Comparison of ENCODE assay signal across 8 mouse cellular contexts in the genomic region with DNA sequence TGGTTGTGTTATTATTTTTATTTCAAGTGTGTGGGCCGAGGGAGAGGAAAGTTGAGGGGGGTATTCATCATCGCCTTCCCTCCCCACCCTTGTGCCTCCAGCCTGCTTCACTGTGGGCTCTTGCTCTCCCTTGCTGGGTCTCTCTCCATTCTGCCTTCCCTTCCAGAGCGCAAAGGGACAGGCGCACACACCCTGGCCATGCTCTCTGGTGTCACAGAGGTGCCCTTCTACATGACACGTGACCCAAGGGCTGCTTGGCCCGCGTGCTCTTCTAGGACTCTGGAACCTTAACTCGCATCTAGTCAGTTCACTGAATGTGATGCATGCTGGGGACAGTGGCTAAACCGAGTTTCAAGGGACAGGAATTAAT. TPM values are rescaled to one million over a fixed set of nuclear protein-coding genes. Genes with fewer than 3 reads are reported as not detected.
DNase-seq lines count a peak whose midpoint lies in the region; ATAC-seq lines count a peak whose summit lies in the region.

No protein-coding gene starts in this region.

- peaks cover 9% of the 10 kb centered on the region for H3K4me1 ChIP-seq in embryonic facial prominence, embryonic 12.5 days
- no peaks in the 10 kb centered on the region for H3K4me1 ChIP-seq in intestine, embryonic 15.5 days (replicated peaks)
- H3K4me1 ChIP-seq in neural tube, embryonic 14.5 days (ENCODE audit: control insufficient read depth, insufficient read depth, low read length), result peaks cover 6% of the 10 kb centered on the region; the same call in 1 of the 2 replicates

- H3K36me3 ChIP-seq in embryonic facial prominence, embryonic 12.5 days, result no peaks in the 10 kb centered on the region
- H3K36me3 ChIP-seq in intestine, embryonic 15.5 days, result no peaks in the 10 kb centered on the region
- H3K36me3 ChIP-seq in neural tube, embryonic 14.5 days (ENCODE audit: control insufficient read depth, insufficient read depth, low read length), result no peaks in the 10 kb centered on the region

- H3K9me3 ChIP-seq in embryonic facial prominence, embryonic 12.5 days, result no peaks in the 10 kb centered on the region
- H3K9me3 ChIP-seq in intestine, embryonic 15.5 days, result no peaks in the 10 kb centered on the region
- no peaks in the 10 kb centered on the region for H3K9me3 ChIP-seq in neural tube, embryonic 14.5 days (ENCODE audit: control insufficient read depth, low read length)

- intact Hi-C loops in left cerebral cortex, postnatal 4 days (cut with DNase I), result loop anchor here (10.0 kb wide), 1 partner anchor 133 kb away; no protein-coding TSS in a partner anchor

- peak overlapping the region; percentile 52; the same call in 1 of the 2 replicates for H3K27ac ChIP-seq in embryonic facial prominence, embryonic 12.5 days
- peak overlapping the region; percentile 67 for H3K27ac ChIP-seq in intestine, embryonic 15.5 days
- no peak overlapping the region for H3K27ac ChIP-seq in neural tube, embryonic 14.5 days (ENCODE audit: low read depth, low read length)

- peaks cover 24% of the 10 kb centered on the region for H3K27me3 ChIP-seq in embryonic facial prominence, embryonic 12.5 days
- H3K27me3 ChIP-seq in intestine, embryonic 15.5 days (replicated peaks), result no peaks in the 10 kb centered on the region
- H3K27me3 ChIP-seq in neural tube, embryonic 14.5 days (ENCODE audit: control insufficient read depth, insufficient read depth, low read length), result peaks cover 5% of the 10 kb centered on the region; the same call in 1 of the 2 replicates

- peak; percentile 2 for DNase-seq in kidney, postnatal 14 days
- no peak for DNase-seq in kidney, adult 8-10 months
- DNase-seq in cerebellum, adult 11 months, result no peak
- DNase-seq in left cerebral cortex, postnatal 4 days, result no peak
- DNase-seq in natural killer cell, adult 2 months (ENCODE audit: low spot score in 2 of 2), result no peak

- 0 out of 2 replicates have a peak, but pooled peaks have one; percentile 25 for ATAC-seq in embryonic facial prominence, embryonic 12.5 days (ENCODE audit: insufficient number of reproducible peaks, insufficient read depth, low FRiP score, low TSS enrichment)
- peak; percentile 84 for ATAC-seq in intestine, embryonic 15.5 days
- ATAC-seq in neural tube, embryonic 14.5 days (ENCODE audit: low read depth), result peak; percentile 71

- WGBS in embryonic facial prominence, embryonic 12.5 days, result 3% methylated on average over 9 of the region's 9 CpGs
- WGBS in intestine, embryonic 15.5 days, result 13% methylated on average over 9 of the region's 9 CpGs
- 6% methylated on average over 9 of the region's 9 CpGs for WGBS in neural tube, embryonic 14.5 days

- H3K4me3 ChIP-seq in embryonic facial prominence, embryonic 12.5 days, result peak overlapping the region; percentile 64
- H3K4me3 ChIP-seq in intestine, embryonic 15.5 days (replicated peaks), result peak overlapping the region; percentile 70
- peak overlapping the region; percentile 63 for H3K4me3 ChIP-seq in neural tube, embryonic 14.5 days (ENCODE audit: low read depth, low read length)

- H3K4me2 ChIP-seq in embryonic facial prominence, embryonic 12.5 days (replicated peaks), result peak overlapping the region; percentile 94
- H3K4me2 ChIP-seq in intestine, embryonic 15.5 days (replicated peaks), result peak overlapping the region; percentile 94
- H3K4me2 ChIP-seq in neural tube, embryonic 14.5 days (ENCODE audit: low read depth, low read length), result peak overlapping the region; percentile 97

- peak overlapping the region; percentile 66 for H3K9ac ChIP-seq in embryonic facial prominence, embryonic 12.5 days
- peak overlapping the region; percentile 78 for H3K9ac ChIP-seq in intestine, embryonic 15.5 days
- H3K9ac ChIP-seq in neural tube, embryonic 14.5 days (replicated peaks; ENCODE audit: low read depth, low read length), result peak overlapping the region; percentile 63

RNA-seq across cellular contexts. Expression of gene Prkg2, which starts 0.3 kb away (rescaled TPM):
- 4.6 and 5.9 TPM in 2 replicates for polyA plus RNA-seq in embryonic facial prominence, embryonic 12.5 days (2016; fragmentation: Nextera tagmentation; extraction: Ambion mirVana)
- polyA plus RNA-seq in intestine, embryonic 15.5 days (2015; fragmentation: Nextera tagmentation; extraction: Ambion mirVana), result 36.5 and 41.1 TPM in 2 replicates
- 1.3 and 1.5 TPM in 2 replicates for polyA plus RNA-seq in neural tube, embryonic 14.5 days (2014; fragmentation: Nextera tagmentation; extraction: Ambion mirVana)
- total RNA-seq in left cerebral cortex, postnatal 4 days (2021), result 1 to 10 TPM; 2.7 to 3.7 TPM

Comparison
In these comparisons a context has a peak if more than half of its experiments do, and no peak if none do; other contexts are left out.
1. ATAC-seq: peak in every context shown above with its lines; median percentile 84 in intestine, embryonic 15.5 days; 71 in neural tube, embryonic 14.5 days; 25 in embryonic facial prominence, embryonic 12.5 days.